Mouse (Mus musculus) limb, embryonic 14.5 days (tissue): ENCODE measurements around the gene Gm3409. TPM values are rescaled to one million over a fixed set of nuclear protein-coding genes. Genes with fewer than 3 reads are reported as not detected.
A peak's percentile ranks its signal among the peaks of the same experiment; 100 is the strongest.
"Not testable (repeated sequence)": the region's sequence is repeated elsewhere in the genome, so short reads cannot be mapped to it uniquely, and the experiment has no call there.

Source experiments
- ATAC-seq: fragments of 200-750 bp; cut with Nextera tagmentation; 2 replicates; pipeline ENCODE4 v1.8.0; 2017; ENCODE audit warnings: low read depth, moderate number of reproducible peaks, moderate TSS enrichment; ENCODE audit not compliant: low FRiP score
- DNase-seq: peaks from one replicate; pipeline ENCODE4 v3.0.0-alpha.2; 2015; ENCODE audit warnings: low spot score
- H3K27ac ChIP-seq: fragments of 300-500 bp; sonication (generic); replicated peaks from 2 replicates; pipeline ENCODE4 v1.5.1; 2014; ENCODE audit warnings: low read depth, mild to moderate bottlenecking, low read length, moderate library complexity, mixed read lengths
- H3K27me3 ChIP-seq: fragments of 300-500 bp; sonication (generic); 2 replicates; pipeline ENCODE4 v1.6.1; 2014; ENCODE audit warnings: low read length, mixed read lengths; ENCODE audit not compliant: control insufficient read depth, insufficient read depth
- H3K36me3 ChIP-seq: fragments of 300-500 bp; sonication (generic); 2 replicates; pipeline ENCODE4 v1.6.1; 2014; ENCODE audit warnings: mild to moderate bottlenecking, low read length, moderate library complexity, mixed read lengths; ENCODE audit not compliant: control insufficient read depth, insufficient read depth
- H3K4me1 ChIP-seq: fragments of 300-500 bp; sonication (generic); 2 replicates; pipeline ENCODE4 v1.6.1; 2014; ENCODE audit warnings: antibody characterized with exemption, low read length, mixed read lengths; ENCODE audit not compliant: control insufficient read depth, insufficient read depth
- H3K4me2 ChIP-seq: fragments of 300-500 bp; sonication (generic); replicated peaks from 2 replicates; pipeline ENCODE4 v1.6.1; 2014; ENCODE audit warnings: low read depth, mild to moderate bottlenecking, low read length, moderate library complexity; ENCODE audit not compliant: severe bottlenecking
- H3K4me3 ChIP-seq: fragments of 300-500 bp; sonication (generic); replicated peaks from 2 replicates; pipeline ENCODE4 v1.5.1; 2014; ENCODE audit warnings: low read length
- H3K9ac ChIP-seq: fragments of 300-500 bp; sonication (generic); 2 replicates; pipeline ENCODE4 v1.6.1; 2014; ENCODE audit warnings: mild to moderate bottlenecking, low read depth, low read length, moderate library complexity; ENCODE audit not compliant: severe bottlenecking
- H3K9me3 ChIP-seq: fragments of 300-500 bp; sonication (generic); 2 replicates; pipeline ENCODE4 v1.6.1; 2016; ENCODE audit warnings: low read length; ENCODE audit not compliant: control insufficient read depth
- POLR2A ChIP-seq: fragments of 200-500 bp; IDR thresholded peaks from 2 replicates; pipeline ENCODE4 v1.8.0; 2012; ENCODE audit warnings: inconsistent platforms, mild to moderate bottlenecking, moderate library complexity, borderline replicate concordance; ENCODE audit not compliant: insufficient read depth, insufficient read length; ENCODE audit errors: extremely low read depth
- WGBS: fragments of 180-500 bp; shearing (Covaris S2); extraction: QIAGEN DNeasy Blood & Tissue Kit; methylation state at CpG from one replicate; pipeline ENCODE4 v1.1.7; 2014; 5-methylcytosine and 5-hydroxymethylcytosine counted together
- polyA plus RNA-seq, 2 experiments: library from polyadenylated mRNA; depleted of rRNA in 1 of 2; stranded (reverse) in 1 of 2; unstranded in 1 of 2; fragments of >200 nt; fragmentation: Nextera tagmentation in 1 of 2; extraction: Ambion mirVana in 1 of 2; gene quantifications; 2 replicates each; pipeline versions ENCODE4 v1.2.1 to v1.2.3; 2012 to 2014

Gene Gm3409
- polyA plus RNA-seq, 2 experiments = not detected

DNA sequence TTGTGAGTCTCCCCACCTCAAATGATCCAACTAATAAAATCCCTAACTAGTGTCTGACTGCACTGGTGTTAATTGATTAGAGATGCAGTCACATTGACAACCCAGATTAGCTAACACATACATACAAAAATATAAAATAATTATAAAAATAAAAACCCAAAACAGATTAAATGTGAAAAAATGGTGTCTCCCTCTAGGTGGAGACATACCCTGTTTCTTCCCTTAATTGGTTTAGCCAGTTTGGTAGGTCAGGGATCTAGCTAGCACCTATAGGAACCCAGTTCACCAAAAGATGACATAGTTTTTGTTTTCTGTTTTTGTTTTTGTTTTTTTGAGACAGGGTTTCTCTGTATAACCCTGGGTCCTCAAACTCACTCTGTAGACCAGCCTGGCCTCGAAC lies 26.8 kb downstream of the Gm3409 start:
- WGBS = 89% methylated on average over 1 of the region's 1 CpGs
- ATAC-seq (no peak), DNase-seq (no peak)
- H3K4me1 ChIP-seq = no peaks in the 10 kb centered on the region
- H3K9ac ChIP-seq = no peak overlapping the region
- no peaks in the 10 kb centered on the region for H3K9me3 ChIP-seq
- no peak overlapping the region for H3K27ac ChIP-seq
- no peaks in the 10 kb centered on the region for H3K27me3 ChIP-seq
- H3K4me2 ChIP-seq = no peak overlapping the region
- H3K36me3 ChIP-seq = no peaks in the 10 kb centered on the region
- H3K4me3 ChIP-seq = no peak overlapping the region
- TF ChIP-seq POLR2A = no peak

DNA sequence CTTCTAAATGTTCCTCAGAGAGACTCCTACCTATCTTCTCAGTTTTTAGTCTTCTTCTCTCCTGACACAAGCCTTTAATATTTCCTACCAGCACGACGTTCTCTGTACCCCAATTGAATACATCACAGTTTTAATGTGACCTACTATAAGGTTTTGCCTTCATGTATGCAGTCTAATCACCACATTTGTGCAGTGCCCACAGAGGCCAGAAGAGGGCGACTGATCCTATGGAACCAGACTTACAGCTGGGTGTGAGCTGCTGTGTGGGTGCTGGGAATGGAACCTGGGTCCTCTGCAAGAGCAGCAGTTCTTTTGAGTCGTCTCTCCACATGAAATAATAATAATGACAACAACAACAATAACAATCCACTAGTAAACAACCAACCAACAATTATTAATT lies 29.6 kb downstream of the Gm3409 start:
- ATAC-seq = no peak
- Histone ChIP-seq H3K4me1 (no peaks in the 10 kb centered on the region), H3K36me3 (no peaks in the 10 kb centered on the region), H3K4me3 (no peak overlapping the region), H3K9ac (no peak overlapping the region), H3K27me3 (no peaks in the 10 kb centered on the region), H3K9me3 (no peaks in the 10 kb centered on the region), H3K4me2 (no peak overlapping the region), H3K27ac (no peak overlapping the region)
- WGBS = 64% methylated on average over 4 of the region's 4 CpGs
- no peak for TF ChIP-seq POLR2A
- peak; percentile 59 for DNase-seq

DNA sequence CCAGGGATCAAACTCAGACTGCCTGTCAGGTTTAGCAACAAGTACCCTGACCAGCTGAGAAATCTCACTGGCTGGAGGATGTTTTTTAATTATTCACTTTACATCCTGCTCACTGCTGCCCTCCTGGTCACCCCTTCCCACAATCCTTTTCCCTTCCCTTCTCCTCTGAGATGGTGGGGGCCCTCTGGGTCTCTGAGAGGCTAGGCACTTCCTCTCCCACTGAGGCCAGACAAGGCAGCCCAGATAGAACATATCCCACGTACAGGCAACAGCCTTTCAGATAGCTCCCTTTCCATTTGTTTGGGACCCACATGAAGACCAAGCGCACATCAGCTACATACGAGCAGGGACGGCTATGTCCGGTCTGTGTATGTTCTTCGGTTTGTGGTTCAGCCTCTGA lies 32.7 kb downstream of the Gm3409 start:
- not testable (repeated sequence) for H3K9ac ChIP-seq, DNase-seq, H3K9me3 ChIP-seq, H3K27me3 ChIP-seq, H3K4me3 ChIP-seq, H3K27ac ChIP-seq, H3K4me1 ChIP-seq, H3K4me2 ChIP-seq, H3K36me3 ChIP-seq, ATAC-seq
- 86% methylated on average over 6 of the region's 6 CpGs for WGBS

DNA sequence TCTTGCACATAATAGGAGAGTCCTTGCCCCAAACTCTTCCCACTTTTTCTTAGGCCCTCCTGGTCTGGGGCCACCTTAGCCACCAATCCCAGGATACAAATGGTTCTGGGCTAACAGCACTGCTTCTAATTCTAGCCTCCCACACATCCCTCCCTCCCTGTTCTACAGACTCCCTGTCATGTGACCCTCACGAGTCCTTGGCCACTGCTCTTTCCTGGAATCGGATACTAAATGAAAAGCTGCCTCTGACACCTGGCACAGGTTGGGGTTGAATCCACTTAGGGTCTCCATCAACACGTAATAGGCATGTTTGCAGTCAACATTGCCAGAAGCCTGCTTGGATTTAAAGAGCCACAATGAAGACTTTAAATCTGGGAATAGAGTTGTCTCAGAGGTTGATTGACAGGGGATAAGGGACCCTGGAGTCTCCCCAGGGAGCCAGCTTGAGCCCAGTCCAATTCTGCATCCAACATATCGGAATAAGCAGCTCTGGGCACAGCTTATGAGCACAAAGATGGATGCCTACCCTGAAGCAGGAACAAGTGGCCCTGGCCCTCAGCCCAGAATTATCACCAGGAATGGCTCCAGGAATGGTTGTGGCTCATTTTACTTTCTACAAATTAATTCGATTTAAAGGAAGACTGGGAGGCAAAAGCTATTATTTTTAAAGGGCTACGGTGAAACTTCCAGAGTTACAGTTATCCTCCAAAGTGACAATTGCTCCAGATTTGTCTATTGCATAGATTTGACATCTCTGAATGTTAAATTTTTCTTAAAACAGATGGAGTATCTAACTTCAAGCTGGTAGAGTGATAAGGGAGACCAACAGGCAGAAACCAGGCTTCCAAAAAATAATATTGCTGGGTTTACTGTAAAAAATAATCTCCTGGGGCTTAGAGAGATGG lies 34.6 kb downstream of the Gm3409 start:
- not testable (repeated sequence) for H3K9me3 ChIP-seq, H3K27me3 ChIP-seq, ATAC-seq, H3K27ac ChIP-seq, DNase-seq, H3K4me1 ChIP-seq, H3K36me3 ChIP-seq, H3K9ac ChIP-seq, H3K4me2 ChIP-seq, H3K4me3 ChIP-seq
- 65% methylated on average over 6 of the region's 6 CpGs for WGBS

DNA sequence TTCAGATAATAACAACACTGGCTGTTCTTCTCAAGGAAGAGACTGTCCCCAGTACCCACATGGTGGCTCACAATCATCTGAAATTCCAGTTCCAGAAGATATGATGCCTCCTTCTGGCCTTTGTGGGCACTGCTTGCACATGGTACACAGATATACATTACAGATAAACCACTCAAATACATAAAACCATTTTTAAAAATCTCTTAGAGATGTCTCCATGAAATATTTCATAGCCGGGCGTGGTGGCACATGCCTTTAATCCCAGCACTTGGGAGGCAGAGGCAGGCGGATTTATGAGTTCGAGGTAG lies 35.2 kb downstream of the Gm3409 start:
- not testable (repeated sequence) for H3K9ac ChIP-seq, H3K4me2 ChIP-seq, H3K27ac ChIP-seq, DNase-seq, ATAC-seq, H3K9me3 ChIP-seq, H3K4me3 ChIP-seq, H3K36me3 ChIP-seq, H3K4me1 ChIP-seq, H3K27me3 ChIP-seq
- 88% methylated on average over 4 of the region's 4 CpGs for WGBS

DNA sequence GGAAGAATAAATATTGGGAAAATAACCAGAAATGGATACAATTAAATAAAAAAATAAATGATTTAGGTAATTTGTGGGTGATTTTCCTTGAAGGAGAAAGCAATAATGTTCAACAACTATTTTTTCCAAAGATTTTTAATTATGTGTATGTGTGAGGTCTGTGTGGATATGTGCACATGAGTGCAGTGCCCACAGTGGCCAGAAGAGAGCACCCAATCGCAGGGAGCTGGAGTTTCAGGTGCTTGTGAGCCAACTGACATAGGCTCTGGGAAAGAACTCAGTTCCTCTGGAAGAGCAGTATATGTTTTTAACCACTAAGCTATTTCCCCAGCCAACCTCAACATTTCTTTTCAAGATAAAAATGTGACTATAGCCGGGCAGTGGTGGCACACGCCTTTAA lies 39.2 kb downstream of the Gm3409 start:
- no peaks in the 10 kb centered on the region for H3K36me3 ChIP-seq
- no peak overlapping the region for H3K4me2 ChIP-seq
- no peaks in the 10 kb centered on the region for H3K4me1 ChIP-seq
- no peak overlapping the region for H3K27ac ChIP-seq
- no peaks in the 10 kb centered on the region for H3K9me3 ChIP-seq
- no peak overlapping the region for H3K9ac ChIP-seq
- DNase-seq (no peak), ATAC-seq (no peak)
- 91% methylated on average over 3 of the region's 3 CpGs for WGBS
- H3K4me3 ChIP-seq = no peak overlapping the region
- H3K27me3 ChIP-seq = no peaks in the 10 kb centered on the region
- TF ChIP-seq POLR2A = no peak
